ENCODE assay signal across 21 mouse cellular contexts in the genomic region with DNA sequence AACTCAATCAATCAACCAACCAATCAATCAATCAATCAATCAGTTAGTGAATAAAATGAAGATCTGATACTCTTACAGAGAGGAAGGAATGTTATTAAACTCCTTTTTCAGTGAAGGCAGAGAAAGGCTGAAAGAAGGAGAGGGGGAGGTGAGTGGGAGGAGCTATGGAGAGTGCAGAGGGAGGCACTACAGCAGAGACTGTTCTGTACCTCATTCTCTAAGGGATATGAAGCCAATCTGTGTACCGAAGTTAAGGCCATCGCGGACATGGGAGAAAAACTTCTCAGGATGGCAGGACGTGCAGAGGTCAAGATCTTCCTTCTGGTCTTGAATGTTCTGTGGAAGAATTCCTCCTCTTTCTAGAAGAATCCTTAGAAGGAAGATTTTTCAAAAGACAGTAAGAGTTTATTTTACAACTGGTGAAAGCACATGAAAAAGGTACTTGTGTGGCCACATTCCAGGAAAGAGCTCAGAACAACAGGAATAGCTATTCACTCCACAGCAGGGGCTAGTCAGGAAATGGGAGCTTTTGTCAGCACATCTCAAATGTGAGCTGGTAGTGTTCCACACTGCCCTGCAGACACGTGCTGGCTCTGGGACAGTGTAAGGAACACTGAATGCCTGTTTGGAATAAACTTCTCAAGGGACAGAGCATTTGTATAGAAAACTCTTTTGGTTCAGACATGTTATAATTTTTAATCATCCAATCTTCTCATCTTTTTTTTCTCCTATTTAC. TPM values are rescaled to one million over a fixed set of nuclear protein-coding genes. Genes with fewer than 3 reads are reported as not detected.
DNase-seq lines count a peak whose midpoint lies in the region; ATAC-seq lines count a peak whose summit lies in the region.
"Had no signal": no experiment of that assay in that cellular context is flagged by ENCODE, and none has a peak within 500 bp of the region (broad histone marks: within the 10 kb centered on the region; RNA-seq: fewer than 3 reads in every experiment).

No protein-coding gene starts in this region.

- no peak overlapping the region for H3K4me3 ChIP-seq in heart, embryonic 10.5 days
- H3K4me3 ChIP-seq in lung, embryonic 16.5 days (ENCODE audit: low read length), result no peak overlapping the region
- H3K4me3 ChIP-seq in midbrain, embryonic 14.5 days (replicated peaks; ENCODE audit: low read depth, low read length), result no peak overlapping the region
- H3K4me3 ChIP-seq: forebrain, embryonic 13.5 days; gastrocnemius, adult 2 months had no signal

- H3K27ac ChIP-seq in heart, embryonic 10.5 days, result no peak overlapping the region
- no peak overlapping the region for H3K27ac ChIP-seq in lung, embryonic 16.5 days (ENCODE audit: low read length)
- no peak overlapping the region for H3K27ac ChIP-seq in midbrain, embryonic 14.5 days (replicated peaks; ENCODE audit: low read depth, low read length)
- H3K27ac ChIP-seq: forebrain, embryonic 13.5 days; gastrocnemius, adult 2 months had no signal

- peaks cover 9% of the 10 kb centered on the region for H3K36me3 ChIP-seq in heart, embryonic 10.5 days
- H3K36me3 ChIP-seq in lung, embryonic 16.5 days (ENCODE audit: control insufficient read depth, insufficient read depth, low read length), result peaks cover 8% of the 10 kb centered on the region; the same call in 1 of the 2 replicates
- no peaks in the 10 kb centered on the region for H3K36me3 ChIP-seq in midbrain, embryonic 14.5 days (ENCODE audit: control insufficient read depth, insufficient read depth, low read length)

- no peaks in the 10 kb centered on the region for H3K9me3 ChIP-seq in heart, embryonic 10.5 days
- H3K9me3 ChIP-seq in lung, embryonic 16.5 days (ENCODE audit: control insufficient read depth, low read length), result no peaks in the 10 kb centered on the region
- H3K9me3 ChIP-seq in midbrain, embryonic 14.5 days (ENCODE audit: control insufficient read depth, low read length), result no peaks in the 10 kb centered on the region
- H3K9me3 ChIP-seq: forebrain, embryonic 13.5 days had no signal

- H3K9ac ChIP-seq in lung, embryonic 16.5 days (ENCODE audit: low read length), result no peak overlapping the region
- H3K9ac ChIP-seq in midbrain, embryonic 14.5 days (replicated peaks; ENCODE audit: low read length), result no peak overlapping the region
- H3K9ac ChIP-seq: forebrain, embryonic 13.5 days had no signal

- WGBS in heart, embryonic 10.5 days, result 55% methylated on average over 5 of the region's 5 CpGs
- 44% methylated on average over 5 of the region's 5 CpGs for WGBS in lung, embryonic 16.5 days
- WGBS in midbrain, embryonic 14.5 days, result 64% methylated on average over 5 of the region's 5 CpGs

- ATAC-seq in lung, embryonic 16.5 days (ENCODE audit: low read depth), result 0 out of 2 replicates have a peak, but pooled peaks have one; percentile 28
- ATAC-seq in midbrain, embryonic 14.5 days (ENCODE audit: low FRiP score, low TSS enrichment), result no peak
- ATAC-seq: forebrain, embryonic 13.5 days; hindbrain, embryonic 16.5 days had no signal

- H3K27me3 ChIP-seq in heart, embryonic 10.5 days (ENCODE audit: insufficient read depth, poor library complexity, severe bottlenecking), result no peaks in the 10 kb centered on the region
- no peaks in the 10 kb centered on the region for H3K27me3 ChIP-seq in lung, embryonic 16.5 days (ENCODE audit: control insufficient read depth, insufficient read depth, low read depth, low read length)
- no peaks in the 10 kb centered on the region for H3K27me3 ChIP-seq in midbrain, embryonic 14.5 days (ENCODE audit: control insufficient read depth, insufficient read depth, low read length)
- H3K27me3 ChIP-seq: CH12.LX; forebrain, embryonic 13.5 days had no signal

- DNase-seq in heart, adult 11 months, result peak; percentile 11
- DNase-seq in heart, embryonic 10.5 days (ENCODE audit: low spot score), result no peak
- DNase-seq in lung, postnatal 4 days, result no peak
- DNase-seq in ZHBTc4 (ENCODE audit: low read depth, low spot score), result peak; percentile 53
- DNase-seq in midbrain, embryonic 14.5 days, result no peak
- DNase-seq in testis, postnatal 10 days (ENCODE audit: low spot score), result no peak
- DNase-seq: adrenal gland, adult 8-10 months; adrenal gland, postnatal 36 days; cerebellum, adult 11 months; cerebellum, adult 8-10 months; cerebellum, postnatal 25 days; gastrocnemius, adult 2 months; gastrocnemius, postnatal 25 days; heart, adult 18-20 months; heart, postnatal 36 days; kidney, adult 18-20 months had no signal

- H3K4me2 ChIP-seq in lung, embryonic 16.5 days (ENCODE audit: low read depth, low read length), result no peak overlapping the region
- no peak overlapping the region for H3K4me2 ChIP-seq in midbrain, embryonic 14.5 days (ENCODE audit: low read length)
- H3K4me2 ChIP-seq: forebrain, embryonic 13.5 days; heart, embryonic 11.5 days had no signal

- peaks cover 11% of the 10 kb centered on the region; the same call in 1 of the 2 replicates for H3K4me1 ChIP-seq in heart, embryonic 10.5 days
- H3K4me1 ChIP-seq in lung, embryonic 16.5 days (replicated peaks; ENCODE audit: control insufficient read depth, insufficient read depth, low read length), result peaks cover 6% of the 10 kb centered on the region; the same call in 1 of the 2 replicates
- H3K4me1 ChIP-seq in midbrain, embryonic 14.5 days (ENCODE audit: control insufficient read depth, insufficient read depth, low read length), result no peaks in the 10 kb centered on the region
- H3K4me1 ChIP-seq: forebrain, embryonic 13.5 days had no signal

RNA-seq across cellular contexts. Expression of a gene that starts 7.1 kb away (rescaled TPM):
- 1.5 and 2.3 TPM in 2 replicates for polyA plus RNA-seq in heart, embryonic 10.5 days (2016; fragmentation: Nextera tagmentation; extraction: Ambion mirVana)
- 4.2 and 5.9 TPM in 2 replicates for polyA plus RNA-seq in lung, embryonic 16.5 days (2015; fragmentation: Nextera tagmentation; extraction: Ambion mirVana)
- polyA plus RNA-seq in midbrain, embryonic 14.5 days (2014; fragmentation: Nextera tagmentation; extraction: Ambion mirVana), result 0.43 and 0.54 TPM in 2 replicates

RNA-seq across cellular contexts. Expression of a gene that starts 7.2 kb away (rescaled TPM):
- polyA plus RNA-seq in heart, embryonic 10.5 days (2016; fragmentation: Nextera tagmentation; extraction: Ambion mirVana), result 9.0 and 11.1 TPM in 2 replicates
- 13.5 and 13.9 TPM in 2 replicates for polyA plus RNA-seq in lung, embryonic 16.5 days (2015; fragmentation: Nextera tagmentation; extraction: Ambion mirVana)
- 1.0 and 1.8 TPM in 2 replicates for polyA plus RNA-seq in midbrain, embryonic 14.5 days (2014; fragmentation: Nextera tagmentation; extraction: Ambion mirVana)

Comparison
In these comparisons a context has a peak if more than half of its experiments do, and no peak if none do; other contexts are left out.
1. DNase-seq: peak in heart, adult 11 months (single experiment) and ZHBTc4 (single experiment); none in heart, embryonic 10.5 days (single experiment), lung, postnatal 4 days (0 of 2), midbrain, embryonic 14.5 days (single experiment) and testis, postnatal 10 days (single experiment).